Mouse (Mus musculus): ENCODE data around the gene Cbr4. TPM values are rescaled to one million over a fixed set of nuclear protein-coding genes. Genes with fewer than 3 reads are reported as not detected.

Cbr4 gene
- polyA plus RNA-seq, 2 experiments = 7.8 to 25.5 TPM

DNA sequence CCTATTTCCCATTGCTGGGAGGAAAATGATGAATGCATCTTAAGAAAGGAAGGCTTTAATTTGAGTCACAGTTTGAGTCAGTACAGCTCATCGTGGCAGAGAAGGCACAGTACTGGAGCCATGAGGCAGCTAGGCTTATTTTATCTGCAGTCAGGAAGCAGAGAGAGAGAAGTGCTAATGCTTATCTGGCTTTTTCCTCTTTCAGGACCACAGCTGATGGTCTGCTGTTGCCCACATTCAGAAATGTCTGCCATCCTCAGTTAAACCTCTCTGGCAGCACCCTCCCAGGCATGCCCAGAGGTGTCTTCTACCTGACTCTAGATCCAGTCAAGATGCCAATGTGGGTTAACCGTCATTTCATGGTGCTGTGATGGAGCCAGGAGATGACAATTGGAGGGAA lies 23.1 kb upstream of the Cbr4 start:
- H3K9me3 ChIP-seq (ENCODE audit: control insufficient read depth, low read length) = no peaks in the 10 kb centered on the region
- ATAC-seq (ENCODE audit: insufficient read depth) (no peak), DNase-seq (ENCODE audit: low read depth in 3 of 3, low spot score in 3 of 3) (no peak)
- H3K27me3 ChIP-seq (ENCODE audit: control insufficient read depth, insufficient read depth, low read length) = no peaks in the 10 kb centered on the region
- H3K4me1 ChIP-seq (replicated peaks; ENCODE audit: control insufficient read depth in 2 of 2, insufficient read depth in 2 of 2, low read length in 1 of 2) = no peaks in the 10 kb centered on the region
- H3K27ac ChIP-seq = no peak overlapping the region
- WGBS (ENCODE audit: insufficient replicate concordance) = 37% methylated on average over 2 of the region's 2 CpGs
- H3K36me3 ChIP-seq (replicated peaks; ENCODE audit: control insufficient read depth, insufficient read depth, low read depth) = no peaks in the 10 kb centered on the region
- no peak overlapping the region for H3K4me2 ChIP-seq (ENCODE audit: low read depth)
- no peak overlapping the region for H3K9ac ChIP-seq (replicated peaks)
- H3K4me3 ChIP-seq (ENCODE audit: insufficient read depth in 1 of 2, low read depth in 2 of 2, low read length in 2 of 2) = no peak overlapping the region
- no peak for TF ChIP-seq CTCF (IDR thresholded peaks at IDR 0.05; ENCODE audit: low read depth)
- TF ChIP-seq EP300 (IDR thresholded peaks at IDR 0.05; ENCODE audit: low read depth) = no peak

- H3K4me3 ChIP-seq (ENCODE audit: insufficient read depth in 1 of 2, low read depth in 2 of 2, low read length in 2 of 2) = no peak overlapping the region
- DNase-seq (ENCODE audit: low read depth in 3 of 3, low spot score in 3 of 3) (no peak), ATAC-seq (ENCODE audit: insufficient read depth) (no peak)
- H3K27me3 ChIP-seq (ENCODE audit: control insufficient read depth, insufficient read depth, low read length) = no peaks in the 10 kb centered on the region
- no peaks in the 10 kb centered on the region for H3K4me1 ChIP-seq (replicated peaks; ENCODE audit: control insufficient read depth in 2 of 2, insufficient read depth in 2 of 2, low read length in 1 of 2)
- H3K9ac ChIP-seq (replicated peaks) = no peak overlapping the region
- H3K9me3 ChIP-seq (ENCODE audit: control insufficient read depth, low read length) = no peaks in the 10 kb centered on the region
- H3K27ac ChIP-seq = no peak overlapping the region
- 76% methylated on average over 15 of the region's 15 CpGs for WGBS (ENCODE audit: insufficient replicate concordance)
- H3K4me2 ChIP-seq (ENCODE audit: low read depth) = no peak overlapping the region
- no peaks in the 10 kb centered on the region for H3K36me3 ChIP-seq (replicated peaks; ENCODE audit: control insufficient read depth, insufficient read depth, low read depth)
- no peak for TF ChIP-seq CTCF (IDR thresholded peaks at IDR 0.05; ENCODE audit: low read depth)
- TF ChIP-seq EP300 (IDR thresholded peaks at IDR 0.05; ENCODE audit: low read depth) = no peak
Observed at GRCm38 (mm10) chr8:61466696-61467552, 20.6 kb upstream of the Cbr4 start.

- H3K27me3 ChIP-seq (ENCODE audit: control insufficient read depth, insufficient read depth, low read length) = no peaks in the 10 kb centered on the region
- H3K4me1 ChIP-seq (replicated peaks; ENCODE audit: control insufficient read depth in 2 of 2, insufficient read depth in 2 of 2, low read length in 1 of 2) = no peaks in the 10 kb centered on the region
- ATAC-seq (ENCODE audit: insufficient read depth) (no peak), DNase-seq (ENCODE audit: low read depth in 3 of 3, low spot score in 3 of 3) (no peak)
- no peak overlapping the region for H3K4me2 ChIP-seq (ENCODE audit: low read depth)
- no peaks in the 10 kb centered on the region for H3K36me3 ChIP-seq (replicated peaks; ENCODE audit: control insufficient read depth, insufficient read depth, low read depth)
- no peak overlapping the region for H3K27ac ChIP-seq
- TF ChIP-seq CTCF (IDR thresholded peaks at IDR 0.05; ENCODE audit: low read depth) (no peak), EP300 (IDR thresholded peaks at IDR 0.05; ENCODE audit: low read depth) (no peak)
- no peak overlapping the region for H3K4me3 ChIP-seq (ENCODE audit: insufficient read depth in 1 of 2, low read depth in 2 of 2, low read length in 2 of 2)
- H3K9ac ChIP-seq (replicated peaks) = no peak overlapping the region
- no peaks in the 10 kb centered on the region for H3K9me3 ChIP-seq (ENCODE audit: control insufficient read depth, low read length)
- WGBS (ENCODE audit: insufficient replicate concordance) = 74% methylated on average over 3 of the region's 3 CpGs
Observed at GRCm38 (mm10) chr8:61467553-61467815, 20.1 kb upstream of the Cbr4 start.

DNA sequence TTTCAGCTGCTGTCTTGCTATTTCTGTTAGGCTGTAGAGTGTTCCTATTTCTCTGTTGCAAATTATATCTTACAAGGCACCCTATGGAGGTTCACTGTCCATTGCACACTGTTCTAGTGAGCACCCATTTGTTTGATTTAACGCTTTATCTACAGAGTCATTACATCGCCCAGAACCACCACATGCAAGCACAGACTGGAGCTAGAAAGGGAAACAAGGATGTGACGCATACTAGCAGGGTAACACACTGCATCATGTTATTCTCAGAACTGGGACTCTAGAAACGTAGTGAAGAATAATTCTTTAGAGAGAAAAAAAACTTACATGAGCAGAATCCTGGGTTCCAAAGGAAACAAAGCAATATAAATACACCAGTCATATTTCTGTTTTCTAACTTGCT lies 17.3 kb upstream of the Cbr4 start:
- ATAC-seq (ENCODE audit: insufficient read depth) (no peak), DNase-seq (ENCODE audit: low read depth in 3 of 3, low spot score in 3 of 3) (no peak)
- Histone ChIP-seq H3K9me3 (ENCODE audit: control insufficient read depth, low read length) (no peaks in the 10 kb centered on the region), H3K9ac (replicated peaks) (no peak overlapping the region), H3K4me3 (ENCODE audit: insufficient read depth in 1 of 2, low read depth in 2 of 2, low read length in 2 of 2) (no peak overlapping the region), H3K4me1 (replicated peaks; ENCODE audit: control insufficient read depth in 2 of 2, insufficient read depth in 2 of 2, low read length in 1 of 2) (no peaks in the 10 kb centered on the region), H3K36me3 (replicated peaks; ENCODE audit: control insufficient read depth, insufficient read depth, low read depth) (no peaks in the 10 kb centered on the region), H3K27me3 (ENCODE audit: control insufficient read depth, insufficient read depth, low read length) (no peaks in the 10 kb centered on the region), H3K27ac (no peak overlapping the region), H3K4me2 (ENCODE audit: low read depth) (no peak overlapping the region)
- whole genome bisulfite sequencing (ENCODE audit: insufficient replicate concordance) = 67% methylated on average over 4 of the region's 4 CpGs
- TF ChIP-seq CTCF (IDR thresholded peaks at IDR 0.05; ENCODE audit: low read depth) (no peak), EP300 (IDR thresholded peaks at IDR 0.05; ENCODE audit: low read depth) (no peak)

DNA sequence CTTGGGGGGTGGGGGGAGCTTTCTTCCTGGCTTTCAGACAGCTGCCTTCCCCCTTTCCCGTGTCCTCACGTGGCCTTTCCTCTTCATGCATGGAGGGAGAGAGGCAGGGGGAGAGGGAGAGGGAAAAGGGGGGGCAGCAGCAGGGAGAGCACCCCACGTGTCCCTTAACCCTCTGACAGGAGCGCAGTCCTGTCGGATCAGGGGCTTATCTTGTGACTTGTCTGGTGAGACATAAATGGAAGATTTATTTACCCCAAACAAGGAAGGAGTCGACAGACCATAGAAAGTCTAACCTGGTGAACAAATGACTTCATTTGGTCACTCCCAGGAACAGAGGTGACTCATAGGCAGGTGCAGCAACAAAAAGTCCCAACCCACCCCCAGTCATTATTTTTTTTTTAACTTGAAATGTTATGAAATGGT lies 12.3 kb upstream of the Cbr4 start:
- Histone ChIP-seq H3K9me3 (ENCODE audit: control insufficient read depth, low read length) (no peaks in the 10 kb centered on the region), H3K9ac (replicated peaks) (no peak overlapping the region), H3K4me1 (replicated peaks; ENCODE audit: control insufficient read depth in 2 of 2, insufficient read depth in 2 of 2, low read length in 1 of 2) (no peaks in the 10 kb centered on the region), H3K27ac (no peak overlapping the region), H3K27me3 (ENCODE audit: control insufficient read depth, insufficient read depth, low read length) (no peaks in the 10 kb centered on the region), H3K4me3 (ENCODE audit: insufficient read depth in 1 of 2, low read depth in 2 of 2, low read length in 2 of 2) (no peak overlapping the region), H3K36me3 (replicated peaks; ENCODE audit: control insufficient read depth, insufficient read depth, low read depth) (no peaks in the 10 kb centered on the region), H3K4me2 (ENCODE audit: low read depth) (no peak overlapping the region)
- no peak for ATAC-seq (ENCODE audit: insufficient read depth)
- TF ChIP-seq EP300 (IDR thresholded peaks at IDR 0.05; ENCODE audit: low read depth) (no peak), CTCF (IDR thresholded peaks at IDR 0.05; ENCODE audit: low read depth) (no peak)
- no peak for DNase-seq (ENCODE audit: low read depth in 3 of 3, low spot score in 3 of 3)
- 55% methylated on average over 6 of the region's 6 CpGs for WGBS (ENCODE audit: insufficient replicate concordance)

Measured in liver, embryonic 14.5 days (tissue).